Mouse (Mus musculus) T-helper 1 cell (primary cell): ENCODE data around the gene Dohh.

Experiments
- in situ Hi-C: fragments of 300-600 bp; cut with MboI, MseI; formaldehyde crosslinking; loops from one replicate; pipeline ENCODE4 v1.15.1; 2025; ENCODE audit warnings: high pct_unique_total_duplicates

Gene Dohh

DNA sequence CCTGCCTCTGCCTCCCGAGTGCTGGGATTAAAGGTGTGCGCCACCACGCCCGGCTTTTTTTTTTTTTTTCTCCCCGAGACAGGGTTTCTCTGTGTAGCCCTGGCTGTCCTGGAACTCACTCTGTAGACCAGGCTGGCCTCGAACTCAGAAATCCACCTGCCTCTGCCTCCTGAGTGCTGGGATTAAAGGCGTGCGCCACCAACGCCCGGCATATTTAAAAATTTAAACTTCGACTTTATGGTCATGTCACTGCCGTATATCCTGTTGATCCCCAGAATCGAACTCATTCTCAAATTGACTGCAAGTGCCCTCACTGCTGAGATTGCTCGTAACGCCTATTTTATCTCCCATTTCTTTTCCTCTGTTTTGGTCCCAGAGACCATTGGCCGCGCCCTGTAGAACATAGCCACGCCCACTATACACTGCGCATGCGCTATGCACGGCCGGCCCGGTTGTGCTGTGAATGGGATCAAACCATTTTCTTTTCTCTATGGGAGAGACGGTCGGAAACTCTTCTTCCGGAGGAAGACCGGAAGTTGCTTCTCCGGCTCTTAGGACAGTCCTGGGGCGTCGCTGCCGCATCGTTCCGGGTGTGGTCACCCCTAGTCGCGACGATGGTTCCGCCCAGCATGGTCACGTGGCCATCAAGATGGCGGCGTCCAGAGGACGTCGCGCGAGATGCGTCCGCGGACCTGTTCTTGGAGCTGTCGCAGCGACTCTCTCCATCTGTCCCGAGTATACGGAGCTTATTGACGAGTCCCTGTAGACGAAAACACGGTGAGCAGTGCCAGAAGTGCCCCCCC, at the start of gene Dohh, which contains the start of gene Gm48551:
Gene Dohh, plus strand, starts transcription at position 627 of the 803 bp plus-strand sequence.
Gene Gm48551, plus strand, starts transcription at position 665 of the 803 bp plus-strand sequence.
- in situ Hi-C loops: no loop called here

DNA sequence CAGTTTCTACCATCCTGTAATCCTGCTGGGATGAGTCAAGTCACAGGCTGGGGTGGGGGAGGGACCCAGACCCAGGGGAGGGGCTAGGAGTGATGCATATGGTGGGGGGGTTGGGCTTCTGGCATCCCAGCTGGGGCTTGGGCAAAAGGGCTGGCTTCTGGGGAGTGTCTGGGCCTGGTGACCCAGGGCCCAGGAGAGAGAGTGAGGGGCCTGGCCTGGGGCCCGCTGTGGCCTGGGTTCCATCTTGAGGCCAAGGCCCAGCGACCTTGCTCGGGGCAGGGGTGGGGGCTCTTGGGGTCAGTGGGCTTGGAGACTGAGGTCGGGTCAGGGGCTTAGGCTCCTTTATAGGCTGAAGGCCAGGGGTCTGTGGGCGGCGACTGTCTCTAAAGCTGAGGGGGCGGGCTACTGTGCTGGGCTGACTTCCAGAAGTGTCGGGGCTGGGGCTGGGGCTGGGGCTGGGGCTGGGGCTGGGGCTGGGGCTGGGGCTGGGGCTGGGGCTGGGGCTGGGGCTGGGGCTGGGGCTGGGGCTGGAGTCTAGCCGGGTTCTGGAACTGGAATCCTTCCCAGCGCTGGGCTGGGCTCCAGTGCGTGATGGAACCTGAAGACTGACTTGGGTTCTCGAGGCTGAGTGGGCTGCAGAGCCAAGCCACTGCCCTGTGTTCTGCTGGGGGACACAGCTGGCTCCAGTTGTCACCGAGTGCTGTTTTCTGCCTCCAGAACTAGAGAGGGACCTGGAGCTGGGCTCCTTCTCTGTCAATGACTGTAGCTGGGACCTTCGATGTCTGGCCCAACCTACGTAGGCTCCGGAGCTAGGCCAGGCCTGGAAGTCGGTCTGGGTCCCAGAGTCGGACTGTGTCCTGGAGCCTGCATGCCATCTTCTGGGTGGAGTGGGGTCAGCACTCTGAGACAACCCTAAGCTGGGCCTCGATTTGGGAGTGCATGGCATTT, 48.6 kb upstream of the Dohh start:
- in situ Hi-C loops: no loop called here

DNA sequence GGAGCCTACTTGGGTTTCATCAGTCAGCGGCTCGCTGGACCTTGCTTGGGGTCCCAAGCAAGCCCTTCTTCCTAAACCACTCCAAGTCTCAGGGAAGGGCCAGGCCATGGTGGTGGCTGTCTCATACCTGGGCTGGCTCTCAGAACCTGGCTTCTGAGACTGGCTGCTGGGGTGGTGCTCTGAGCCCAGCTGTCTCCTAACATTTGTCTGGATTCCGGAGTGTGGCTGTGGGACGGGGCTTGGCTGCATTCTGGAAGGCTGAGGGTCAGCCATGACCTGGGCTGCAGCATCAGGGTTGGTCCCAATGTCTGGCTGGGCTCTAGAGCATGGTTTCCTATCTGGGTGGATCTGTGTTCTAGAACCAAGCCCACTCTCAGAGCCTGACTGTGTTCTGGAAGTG, 47.7 kb upstream of the Dohh start:
- in situ Hi-C loops: no loop called here

DNA sequence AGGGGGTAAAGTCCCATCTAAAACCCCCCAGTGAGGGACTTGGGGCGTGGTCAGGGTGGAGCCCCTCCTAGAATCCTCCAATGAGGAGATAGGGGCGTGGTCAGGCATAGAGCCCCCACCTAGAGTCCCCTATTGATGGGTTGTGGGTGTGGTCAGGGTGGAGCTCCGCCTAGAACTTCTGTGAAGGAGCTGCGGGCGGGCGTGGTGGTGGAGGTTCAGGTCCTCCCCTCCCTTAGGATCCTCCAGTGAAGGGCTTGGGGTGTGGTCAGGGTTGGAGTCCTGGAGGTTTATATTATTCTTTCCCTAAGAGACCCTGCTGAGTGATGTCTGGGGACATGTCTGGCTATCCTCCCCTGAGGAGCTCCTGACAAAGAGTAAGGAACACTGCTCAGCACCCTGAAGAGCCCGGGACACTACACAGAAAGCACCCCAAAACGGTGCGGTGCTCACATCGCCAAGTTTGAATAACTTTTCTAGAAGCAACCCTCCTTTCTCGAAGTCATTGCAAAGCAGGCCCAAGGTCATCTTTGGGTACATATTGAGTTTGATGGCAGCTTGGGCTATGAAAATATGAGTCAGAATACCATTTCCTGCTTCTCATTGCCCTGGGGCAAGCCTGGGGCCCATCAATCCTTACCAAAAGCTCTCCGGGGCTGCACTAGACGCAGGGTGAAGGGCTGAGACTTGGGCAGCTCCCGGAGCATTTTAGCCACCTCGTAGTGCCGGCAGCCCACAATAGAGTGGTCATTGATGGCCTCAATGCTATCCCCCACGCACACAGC, 43.5 kb upstream of the Dohh start:
- in situ Hi-C loops: no loop called here

DNA sequence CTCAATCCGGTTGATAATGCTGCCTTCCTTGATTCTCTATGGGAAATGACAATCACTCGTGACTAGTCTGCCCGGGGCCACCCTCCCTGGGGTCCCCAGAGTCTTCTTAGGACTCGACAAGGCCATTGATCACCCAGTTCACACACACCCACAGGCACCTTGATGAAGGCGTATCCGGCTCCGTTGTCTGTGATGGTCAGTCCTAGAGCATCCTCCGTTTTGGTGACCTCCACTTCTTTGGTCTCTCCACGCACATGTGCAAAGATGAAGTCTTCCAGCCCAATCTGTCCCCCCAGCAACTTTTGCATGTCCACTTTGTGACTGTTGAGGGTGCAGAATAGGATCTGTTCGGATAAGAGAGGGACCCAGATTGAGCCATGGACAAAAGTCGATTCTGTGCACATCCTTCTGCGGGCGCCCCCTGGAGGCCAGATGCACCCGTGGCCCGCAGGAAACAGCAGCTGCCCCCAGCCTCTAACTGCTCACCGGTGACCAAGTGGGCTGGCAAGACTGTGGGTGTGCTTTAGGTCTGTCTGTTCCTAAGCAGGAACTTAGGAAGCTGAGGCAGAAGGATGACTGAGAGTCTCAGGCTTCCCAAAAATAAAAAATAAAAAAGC, 42.8 kb upstream of the Dohh start:
- in situ Hi-C loops: no loop called here

DNA sequence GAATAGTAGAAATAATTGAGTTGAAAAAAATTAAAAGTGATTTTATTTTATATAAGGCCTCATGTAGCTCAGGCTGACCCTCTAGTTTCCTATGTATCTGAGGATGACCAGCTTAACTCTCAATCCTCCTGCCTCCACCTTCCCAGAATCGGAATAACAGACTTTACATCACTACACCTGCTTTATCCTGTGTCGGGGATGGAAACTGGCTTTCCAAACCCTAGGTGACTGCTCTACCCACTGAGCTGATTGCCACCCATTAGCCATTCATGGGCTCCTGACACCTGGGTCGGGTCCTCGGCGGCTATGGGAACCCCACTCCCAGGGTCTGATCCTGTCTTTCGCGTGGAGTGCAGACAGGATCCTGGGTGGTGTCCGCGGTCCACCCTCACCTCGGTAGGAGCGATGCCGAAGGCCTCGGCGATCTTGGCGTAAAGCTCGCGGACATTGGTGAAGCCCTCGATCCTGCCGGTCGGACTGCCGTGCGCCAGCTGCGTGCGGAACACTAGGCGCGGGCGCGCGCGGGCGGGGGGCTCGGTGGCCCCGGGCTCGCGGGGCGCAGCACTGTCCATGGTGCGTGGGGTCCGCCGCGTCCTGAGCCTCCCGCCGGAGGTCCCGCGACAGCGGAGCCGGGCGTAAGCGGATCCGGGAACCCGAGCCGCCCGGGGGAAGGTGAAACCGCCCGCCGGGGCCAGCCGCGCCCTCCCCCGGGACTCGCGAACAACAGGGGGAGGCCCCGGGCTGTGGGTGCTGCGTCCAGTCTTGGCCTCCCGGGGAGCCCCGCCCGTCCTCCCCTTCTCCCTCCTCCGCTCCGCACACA, 41.3 kb upstream of the Dohh start, which contains the start of gene Gipc3:
Gene Gipc3, minus strand, starts transcription at position 581 of the 820 bp plus-strand sequence.
- in situ Hi-C loops: no loop called here

DNA sequence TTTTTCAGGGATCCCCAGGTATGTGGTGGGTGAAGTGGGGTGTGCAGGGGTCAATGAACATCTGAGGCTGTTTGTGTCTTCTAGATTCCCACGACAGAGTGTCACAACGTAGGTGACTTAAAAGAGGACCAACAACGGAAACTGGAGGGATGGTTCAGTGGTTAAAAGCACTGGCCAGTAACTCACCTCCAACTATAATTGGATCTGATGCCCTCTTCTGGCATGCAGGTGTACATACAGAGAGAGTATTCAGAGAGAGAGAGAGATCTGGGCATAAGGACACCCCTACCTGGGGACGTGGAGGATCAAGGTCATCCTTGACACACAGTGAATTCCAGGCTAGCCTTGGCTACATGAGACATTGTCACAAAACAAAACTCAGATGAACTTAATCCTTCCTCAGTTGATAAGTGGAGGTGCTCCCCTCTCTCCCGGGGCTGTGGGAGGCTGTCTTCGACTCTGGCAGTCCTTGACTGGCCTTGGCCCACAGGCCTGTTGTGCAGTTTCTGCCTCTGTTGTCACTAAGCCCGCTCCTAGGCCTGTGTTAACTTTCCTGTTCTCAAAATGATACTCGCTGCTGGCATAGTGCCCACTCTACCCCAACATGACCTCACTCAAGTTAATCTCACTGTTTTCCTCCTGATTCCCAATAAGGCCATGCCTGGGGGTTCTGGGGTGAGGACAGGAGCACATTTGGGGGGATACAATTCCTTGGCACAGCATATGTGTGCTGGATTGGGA, 39.6 kb upstream of the Dohh start:
- in situ Hi-C loops: no loop called here

DNA sequence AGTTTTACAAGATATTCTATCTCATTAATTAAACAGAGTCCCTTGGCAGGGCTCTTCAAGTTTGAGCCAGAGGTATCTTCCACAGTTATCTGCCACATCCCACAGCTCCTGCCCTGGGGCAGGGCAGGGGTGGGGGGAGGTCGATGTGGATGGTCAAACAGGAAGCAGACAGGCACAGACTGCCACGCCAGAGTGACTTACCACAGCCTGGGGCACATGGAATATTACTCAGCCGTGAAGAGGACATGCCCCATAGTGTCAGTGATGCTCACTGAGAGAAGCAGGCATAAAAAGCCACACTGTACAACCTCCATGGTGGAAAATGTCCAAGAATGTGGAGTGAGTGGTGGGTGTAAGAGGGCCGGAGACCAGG, 39.1 kb upstream of the Dohh start:
- in situ Hi-C loops: no loop called here

DNA sequence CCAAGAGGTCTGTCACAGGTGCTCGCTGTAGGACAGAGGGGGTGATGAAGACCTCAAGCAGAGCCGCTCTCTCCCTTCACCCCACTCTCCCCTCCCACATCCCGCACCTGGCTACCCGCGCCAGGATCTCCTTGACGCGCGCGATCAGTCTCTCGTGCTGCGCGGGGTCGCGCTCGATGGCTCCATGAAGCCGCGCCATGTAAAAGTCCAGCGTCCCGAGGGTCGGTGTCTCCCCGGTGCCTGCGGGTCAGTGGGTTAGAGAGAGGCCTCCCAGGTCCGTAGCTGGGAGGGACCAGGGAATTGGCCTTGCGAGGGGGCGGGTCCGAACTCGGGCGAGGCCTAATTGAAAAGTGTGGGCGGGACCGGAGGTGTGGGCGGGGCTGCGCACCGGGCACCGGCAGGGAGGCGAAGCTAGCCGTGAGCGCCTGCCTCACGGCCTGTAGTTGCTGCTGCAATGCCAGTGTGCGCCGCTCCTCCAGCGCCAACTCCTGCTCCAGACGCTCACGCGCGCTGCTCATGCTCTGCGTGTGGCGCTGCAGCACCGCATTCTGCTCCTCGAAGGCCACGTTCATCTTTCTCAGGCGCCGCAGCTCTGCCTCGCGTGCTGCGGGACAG, 37.7 kb upstream of the Dohh start:
- in situ Hi-C loops: no loop called here

DNA sequence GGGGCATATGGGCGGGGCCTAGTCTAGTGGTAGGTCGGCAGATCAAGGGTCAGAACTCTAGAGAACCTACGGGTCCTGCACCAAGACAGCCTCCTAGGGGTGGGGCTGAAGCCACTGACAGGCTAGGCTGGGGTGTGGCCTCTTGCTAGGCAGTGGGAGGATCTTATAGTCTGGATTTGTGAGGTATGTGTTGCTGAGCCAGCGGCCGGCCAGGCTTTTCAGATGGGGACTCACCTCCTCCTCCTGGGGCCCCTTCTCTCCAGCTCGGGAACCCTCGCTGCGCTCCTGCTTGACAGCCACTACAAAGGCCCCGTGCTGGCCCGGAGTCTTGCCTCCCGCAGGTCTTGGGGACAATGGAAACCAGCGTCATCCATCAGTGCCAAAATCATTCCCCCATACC, 35.1 kb upstream of the Dohh start:
- in situ Hi-C loops: no loop called here

DNA sequence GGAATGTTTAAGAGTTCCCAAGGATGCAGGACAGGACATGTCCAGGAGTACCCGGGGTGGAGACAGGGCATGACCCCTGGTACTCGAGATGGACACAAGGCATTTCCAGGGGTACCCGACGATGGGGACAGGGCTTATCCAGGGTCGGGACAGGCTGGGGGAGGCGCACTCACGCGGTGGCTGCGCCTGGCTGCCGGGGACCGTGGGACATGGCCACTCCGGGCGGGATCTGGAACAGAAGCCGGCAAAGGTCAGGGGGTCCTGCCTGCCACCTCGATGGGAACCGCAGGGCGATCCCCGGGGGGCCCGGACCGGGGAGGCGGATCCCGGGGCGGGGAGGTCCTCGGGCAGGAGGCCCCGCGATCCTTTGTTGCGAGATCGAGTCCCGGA, 34.3 kb upstream of the Dohh start:
- in situ Hi-C loops: no loop called here

DNA sequence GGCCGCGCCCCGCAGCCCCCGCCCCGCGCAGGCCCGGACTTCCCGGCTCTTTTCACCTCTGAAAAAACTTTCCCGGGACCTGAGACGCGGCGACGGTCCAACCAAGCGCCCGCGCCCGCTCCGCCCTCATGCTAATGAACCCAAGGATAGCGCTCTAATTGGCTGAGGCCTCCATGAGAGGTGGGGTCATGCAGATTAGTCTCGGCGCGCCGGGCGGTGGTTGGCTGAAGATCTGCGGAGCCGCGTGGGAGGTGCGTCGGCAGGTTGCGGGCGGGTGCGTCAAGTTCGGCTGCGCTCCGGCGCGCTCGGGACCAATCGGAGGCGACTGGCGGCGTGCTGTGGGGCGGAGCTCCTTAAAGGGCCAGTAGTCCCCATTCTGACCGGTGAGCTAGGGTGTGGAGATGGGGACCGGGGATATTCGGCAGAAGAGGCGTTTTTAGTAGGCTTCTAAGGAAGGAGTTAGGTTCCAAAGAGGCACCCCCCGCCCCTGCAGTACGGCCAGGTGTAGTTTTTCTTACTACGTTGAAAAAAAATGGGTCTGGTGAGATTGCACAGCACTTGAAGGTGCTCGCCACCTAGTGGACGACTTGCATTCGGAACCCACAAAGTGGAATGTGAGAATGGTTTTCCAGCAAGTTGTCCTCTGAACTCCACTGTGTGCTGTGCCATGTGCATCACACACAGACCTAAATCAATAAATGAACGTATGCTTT, 33.7 kb upstream of the Dohh start, which contains the start of gene Hmg20b:
Gene Hmg20b, minus strand, starts transcription at position 130 of the 713 bp plus-strand sequence.
- in situ Hi-C loops: no loop called here

DNA sequence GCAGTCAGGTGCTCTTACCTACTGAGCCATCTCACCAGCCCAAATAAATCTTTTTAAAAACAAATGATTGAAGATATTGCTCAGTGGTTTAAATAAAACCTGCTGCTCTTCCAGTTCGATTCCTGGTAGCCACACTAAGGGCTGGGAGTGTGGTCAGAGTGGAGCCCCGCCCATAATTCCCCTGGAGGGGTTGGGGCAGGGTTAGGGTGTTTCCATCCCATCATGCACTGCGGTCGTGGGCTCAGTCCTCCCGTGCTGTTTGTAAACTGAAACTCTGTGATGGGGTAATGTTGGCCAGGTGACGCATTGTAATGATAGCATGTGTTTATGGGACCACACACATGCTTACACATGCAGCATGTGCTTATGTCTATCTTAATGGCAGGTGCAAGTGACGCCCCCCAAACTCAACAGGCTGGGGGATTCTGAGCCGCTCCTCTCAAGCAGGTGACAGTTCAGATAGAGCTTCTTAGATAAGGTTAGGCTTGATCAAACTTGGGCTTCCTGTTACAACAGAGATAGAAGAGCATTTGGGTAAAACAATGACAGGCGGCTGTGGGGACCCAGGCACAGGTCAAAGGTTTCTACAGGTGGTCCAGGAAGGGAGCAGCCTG, 32.4 kb upstream of the Dohh start:
- in situ Hi-C loops: no loop called here

DNA sequence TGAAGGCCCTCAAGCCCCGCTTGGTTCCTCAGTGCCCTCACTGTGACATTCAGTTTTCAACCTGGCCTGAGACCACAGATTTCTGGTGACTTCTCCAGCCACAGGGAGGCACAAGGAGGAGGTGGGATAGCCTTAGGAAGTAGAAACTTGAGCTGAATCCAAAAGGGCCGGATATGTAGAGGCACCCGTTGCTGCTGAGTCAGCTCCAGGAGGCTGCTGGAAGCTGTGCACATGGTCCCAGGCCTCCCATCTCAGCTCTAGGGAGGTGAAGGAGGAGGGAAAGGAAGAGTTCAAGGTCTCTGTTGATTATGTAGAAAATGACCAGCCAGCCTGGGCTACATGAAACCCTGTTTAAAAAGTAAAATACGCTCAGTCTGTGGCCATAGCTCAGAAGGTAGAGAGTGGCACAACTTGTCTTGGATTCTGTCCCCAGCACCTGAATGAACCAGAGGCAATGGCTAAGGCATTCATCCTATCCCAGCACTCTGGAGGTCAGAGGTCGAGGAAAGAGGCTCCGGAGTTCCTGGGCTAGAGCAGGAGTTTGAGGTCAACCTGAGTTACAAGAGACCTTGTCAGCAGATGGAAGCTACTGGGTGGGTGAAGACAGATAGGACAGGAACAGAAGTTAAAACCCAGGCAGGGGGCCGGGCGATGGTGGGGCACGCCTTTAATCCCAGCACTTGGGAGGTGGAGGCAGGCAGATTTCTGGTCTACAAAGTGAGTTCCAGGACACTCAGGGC, 29.3 kb upstream of the Dohh start:
- in situ Hi-C loops: no loop called here

DNA sequence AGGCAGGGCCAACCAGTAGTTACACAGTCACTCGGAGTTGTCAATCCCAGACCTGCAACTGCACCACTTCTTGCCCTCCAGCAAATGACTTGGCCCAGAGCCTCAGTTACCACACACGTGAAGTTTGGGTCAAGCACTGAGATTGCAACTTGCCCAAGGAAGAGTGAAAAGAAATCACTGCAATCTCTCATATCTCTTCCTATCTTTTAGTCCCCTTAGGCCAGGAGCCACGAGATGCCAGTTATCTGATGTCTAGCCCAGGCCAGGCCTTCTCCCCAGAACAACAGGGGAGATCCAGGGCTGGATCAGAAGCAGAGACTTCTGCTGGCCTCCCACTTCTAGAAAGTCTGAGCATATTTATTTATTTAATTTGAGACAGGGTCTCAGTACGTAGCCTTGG, 28.7 kb upstream of the Dohh start:
- in situ Hi-C loops: no loop called here

DNA sequence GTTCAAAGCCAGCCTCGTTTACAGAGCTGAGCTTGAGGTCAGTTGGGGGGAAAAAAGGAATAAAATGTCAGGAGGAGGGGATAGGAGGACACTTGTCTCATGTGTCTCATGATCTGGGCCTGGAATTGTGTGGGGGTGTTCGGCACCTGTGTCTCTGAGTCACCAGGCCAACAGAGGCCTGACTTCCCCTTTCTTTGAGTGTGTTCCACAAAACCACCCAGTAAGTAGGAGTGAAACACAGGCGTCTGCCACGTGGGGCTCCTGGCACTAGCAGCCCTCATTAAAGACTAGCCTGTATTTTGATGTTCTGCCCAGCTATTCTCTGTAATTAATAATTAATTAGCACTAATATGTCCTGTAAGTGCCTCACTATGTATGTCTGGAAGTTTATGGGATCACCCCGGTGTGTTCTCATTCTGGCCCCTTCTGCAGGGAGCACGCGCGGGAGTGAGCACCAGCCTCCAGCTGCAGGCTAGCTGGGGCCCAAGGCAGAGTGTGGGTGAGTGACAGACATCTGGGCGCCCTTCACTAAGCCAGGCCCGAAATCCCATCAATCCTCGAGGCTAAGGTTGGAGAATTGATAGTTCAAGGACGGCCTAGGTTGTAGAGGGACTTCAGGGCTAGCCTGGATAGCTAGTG, 27.8 kb upstream of the Dohh start:
- in situ Hi-C loops: no loop called here
